Mouse (Mus musculus) retina, postnatal 1 day (tissue): ENCODE results near the gene Tbx19.

ENCODE experiments used
- DNase-seq: peaks from one replicate; pipeline ENCODE4 v3.0.0-alpha.2; 2012

Gene Tbx19

GRCm38 (mm10) chr1:165160723-165161405 lies at the start of gene Tbx19:
TSS of gene Tbx19 (minus strand) at chr1:165160773.
- no peak for DNase-seq

- no peak for DNase-seq
Measured at GRCm38 (mm10) chr1:165205591-165205990, 45.0 kb upstream of the Tbx19 start.

- no peak for DNase-seq
Measured at GRCm38 (mm10) chr1:165203488-165204035, 43.0 kb upstream of the Tbx19 start.

GRCm38 (mm10) chr1:165201445-165202012 lies 41.0 kb upstream of the Tbx19 start:
- no peak for DNase-seq

GRCm38 (mm10) chr1:165200748-165201147 lies 40.2 kb upstream of the Tbx19 start:
- DNase-seq: no peak

GRCm38 (mm10) chr1:165199639-165200038 lies 39.1 kb upstream of the Tbx19 start:
- no peak for DNase-seq

GRCm38 (mm10) chr1:165198951-165199350 lies 38.4 kb upstream of the Tbx19 start:
- no peak for DNase-seq

- DNase-seq: no peak
Measured at GRCm38 (mm10) chr1:165197875-165198274, 37.3 kb upstream of the Tbx19 start.

- no peak for DNase-seq
Measured at GRCm38 (mm10) chr1:165195396-165195960, 34.9 kb upstream of the Tbx19 start.

GRCm38 (mm10) chr1:165194662-165195013 lies 34.1 kb upstream of the Tbx19 start:
- no peak for DNase-seq

GRCm38 (mm10) chr1:165193880-165194661 lies 33.5 kb upstream of the Tbx19 start, which contains the start of gene Sft2d2:
TSS of gene Sft2d2 (minus strand) at chr1:165194438.
- DNase-seq: peak; percentile 92

- no peak for DNase-seq
Measured at GRCm38 (mm10) chr1:165193426-165193825, 32.9 kb upstream of the Tbx19 start.

GRCm38 (mm10) chr1:165192714-165193264 lies 32.2 kb upstream of the Tbx19 start:
- no peak for DNase-seq

- no peak for DNase-seq
Measured at GRCm38 (mm10) chr1:165192102-165192501, 31.5 kb upstream of the Tbx19 start.

- DNase-seq: no peak
Measured at GRCm38 (mm10) chr1:165191611-165192010, 31.0 kb upstream of the Tbx19 start.

GRCm38 (mm10) chr1:165190571-165191273 lies 30.1 kb upstream of the Tbx19 start:
- DNase-seq: no peak

GRCm38 (mm10) chr1:165190068-165190467 lies 29.5 kb upstream of the Tbx19 start:
- DNase-seq: no peak

GRCm38 (mm10) chr1:165188806-165189580 lies 28.4 kb upstream of the Tbx19 start:
- DNase-seq: no peak

- DNase-seq: peak; percentile 41
Measured at GRCm38 (mm10) chr1:165187357-165187756, 26.8 kb upstream of the Tbx19 start.

- no peak for DNase-seq
Measured at GRCm38 (mm10) chr1:165186491-165186890, 25.9 kb upstream of the Tbx19 start.

- DNase-seq: no peak
Measured at GRCm38 (mm10) chr1:165185116-165185515, 24.5 kb upstream of the Tbx19 start.
